In the genomic region with DNA sequence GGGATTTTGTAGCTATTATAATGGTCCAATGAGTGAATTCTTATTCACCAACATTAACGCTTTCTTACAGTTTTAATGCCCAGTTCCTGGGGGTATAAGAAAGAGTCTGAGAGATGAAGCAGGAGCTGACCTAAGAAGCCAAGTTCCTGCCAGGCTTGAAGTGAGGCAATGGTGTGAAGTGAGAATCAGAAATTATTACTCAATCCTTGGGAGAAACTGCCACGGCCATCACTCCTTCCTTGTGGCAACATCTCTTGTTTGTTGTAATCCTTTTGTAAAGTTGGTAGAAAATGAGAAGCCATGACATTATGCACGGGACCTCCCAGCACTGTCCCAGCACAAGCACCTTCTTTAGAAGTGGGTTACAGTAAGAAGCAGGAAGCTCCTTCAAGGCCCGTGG, we compare ENCODE assay signal across 13 mouse cellular contexts.
"Had no signal": no experiment of that assay in that cellular context is flagged by ENCODE, and none has a peak within 500 bp of the region (broad histone marks: within the 10 kb centered on the region; RNA-seq: fewer than 3 reads in every experiment).

No protein-coding gene starts in this region.

- DNase-seq: kidney, adult 2 months; kidney, postnatal 25 days; layer of hippocampus, adult 9-11 months; liver, postnatal 0 days; lung, embryonic 14.5 days; lung, postnatal 36 days; right cerebral cortex, adult 18-20 months; right cerebral cortex, postnatal 14 days; right cerebral cortex, postnatal 4 days; thymus, adult 2 months; thymus, postnatal 14 days had no signal

- ATAC-seq: liver, postnatal 0 days; lung, postnatal 0 days; midbrain, embryonic 15.5 days had no signal
